Mouse (Mus musculus) activated CD4-positive, CD25-positive, alpha-beta regulatory T cell, adult 4 months (primary cell): ENCODE measurements around the gene Olfr1461. TPM values are rescaled to one million over a fixed set of nuclear protein-coding genes. Genes with fewer than 3 reads are reported as not detected.

Experiments used
- ATAC-seq: one replicate; pipeline ENCODE4 v1.8.0; 2017
- polyA plus RNA-seq, 2 experiments: library from polyadenylated mRNA; unstranded; fragments of 100-300 nt; shearing (Covaris generic); gene quantifications; one replicate each; pipeline ENCODE4 v1.2.1; 2017

Olfr1461 gene
- polyA plus RNA-seq = not detected

GRCm38 (mm10) chr19:13162700-13163099 is at the start of gene Olfr1461:
Olfr1461 (plus strand) TSS chr19:13163000.
- no peak for ATAC-seq

- ATAC-seq = no peak
These were observed 13.4 kb upstream of the Olfr1461 start, which contains the start of gene Olfr1459 for GRCm38 (mm10) chr19:13149449-13149848. Olfr1459 (minus strand) TSS chr19:13149549.

- ATAC-seq = no peak
These were observed 22.6 kb downstream of the Olfr1461 start, which contains the start of gene Olfr1462 for GRCm38 (mm10) chr19:13185434-13185833. Olfr1462 (plus strand) TSS chr19:13185734.

Other genes starting within 250 kb of the Olfr1461 start
- gene Olfr1448, start 238.6 kb upstream of the Olfr1461 start, polyA plus RNA-seq = not detected
- not detected for gene Olfr1449, start 232.2 kb upstream of the Olfr1461 start, polyA plus RNA-seq
- not detected for gene Olfr1450, start 212.7 kb upstream of the Olfr1461 start, polyA plus RNA-seq
- gene Olfr1451, start 168.0 kb upstream of the Olfr1461 start, polyA plus RNA-seq = not detected
- not detected for gene Olfr1453, start 134.7 kb upstream of the Olfr1461 start, polyA plus RNA-seq
- not detected for gene Olfr1454, start 102.4 kb upstream of the Olfr1461 start, polyA plus RNA-seq
- gene Olfr1457, start 65.1 kb upstream of the Olfr1461 start, polyA plus RNA-seq = not detected
- gene Olfr1458, start 56.2 kb upstream of the Olfr1461 start, polyA plus RNA-seq = not detected
- gene Olfr1459, start 13.5 kb upstream of the Olfr1461 start, polyA plus RNA-seq = under 1 TPM in 1 of 2 experiments, not detected in 1; 0.11 TPM
- under 1 TPM in 1 of 2 experiments, not detected in 1; 0.09 TPM for gene Olfr1462, start 22.7 kb downstream of the Olfr1461 start, polyA plus RNA-seq
- not detected for gene Olfr1463, start 68.3 kb downstream of the Olfr1461 start, polyA plus RNA-seq
- gene Olfr1465, start 152.5 kb downstream of the Olfr1461 start, polyA plus RNA-seq = not detected
- not detected for gene Olfr1466, start 175.9 kb downstream of the Olfr1461 start, polyA plus RNA-seq
- not detected for gene Olfr1467, start 199.2 kb downstream of the Olfr1461 start, polyA plus RNA-seq
- under 1 TPM in 1 of 2 experiments, not detected in 1; 0.61 TPM for gene Olfr1469, start 244.8 kb downstream of the Olfr1461 start, polyA plus RNA-seq